Mouse (Mus musculus): ENCODE results near the gene Ppp1r11.

DNA sequence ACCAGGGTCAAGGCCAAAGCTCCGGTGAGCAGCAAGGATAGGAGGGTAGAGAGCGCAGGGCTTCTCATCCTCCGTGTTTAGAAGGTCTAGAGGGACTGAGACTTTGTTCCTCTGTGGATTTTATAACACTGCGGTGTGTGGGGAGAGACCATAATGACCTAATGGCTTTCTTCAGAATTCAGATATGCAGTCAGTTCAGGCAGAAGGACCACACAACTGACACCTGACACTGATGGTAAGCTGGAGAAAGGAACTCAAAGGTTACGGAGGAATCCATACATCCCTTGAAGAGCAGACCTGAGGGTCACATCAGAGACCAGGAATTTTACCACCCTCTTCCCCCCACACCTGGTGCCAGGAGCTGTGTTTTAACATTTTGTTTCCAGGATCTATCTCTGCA lies 37.9 kb upstream of the Ppp1r11 start, which contains the start of gene H2-M5:
- no peak for TF ChIP-seq CTCF (IDR thresholded peaks at IDR 0.05; ENCODE audit: control insufficient read depth, insufficient read depth, insufficient replicate concordance, low read depth, low read length)
- TF ChIP-seq POLR2A (IDR thresholded peaks at IDR 0.05; ENCODE audit: control insufficient read depth, low read depth, low read length) = no peak
